Mouse (Mus musculus): ENCODE results near the gene Tbc1d24.
A peak's percentile ranks its signal among the peaks of the same experiment; 100 is the strongest.

The Tbc1d24 gene

GRCm38 (mm10) chr17:24209916-24210240 lies 4.5 kb upstream of the Tbc1d24 start:
- DNase-seq (ENCODE audit: inconsistent ontology term) = no peak

- peak; percentile 56 for DNase-seq (ENCODE audit: inconsistent ontology term)
Measured at GRCm38 (mm10) chr17:24209043-24209915, 3.9 kb upstream of the Tbc1d24 start, which contains the start of gene Ntn3. Ntn3 (minus strand) TSS chr17:24209531.

- DNase-seq (ENCODE audit: inconsistent ontology term) = no peak
Measured at GRCm38 (mm10) chr17:24208641-24209042, 3.3 kb upstream of the Tbc1d24 start.

- DNase-seq (ENCODE audit: inconsistent ontology term) = no peak
Measured at GRCm38 (mm10) chr17:24207768-24208640, 2.6 kb upstream of the Tbc1d24 start.

GRCm38 (mm10) chr17:24206451-24207351 lies 1.3 kb upstream of the Tbc1d24 start:
- DNase-seq (ENCODE audit: inconsistent ontology term) = peak; percentile 29

GRCm38 (mm10) chr17:24205908-24206361 lies 573 bp upstream of the Tbc1d24 start:
- DNase-seq (ENCODE audit: inconsistent ontology term) = no peak

GRCm38 (mm10) chr17:24204846-24205245 lies 516 bp downstream of the Tbc1d24 start:
- peak; percentile 9 for DNase-seq (ENCODE audit: inconsistent ontology term)

- DNase-seq (ENCODE audit: inconsistent ontology term) = no peak
Measured at GRCm38 (mm10) chr17:24203611-24204534, 1.5 kb downstream of the Tbc1d24 start.

GRCm38 (mm10) chr17:24203068-24203467 lies 2.3 kb downstream of the Tbc1d24 start:
- DNase-seq (ENCODE audit: inconsistent ontology term) = no peak

GRCm38 (mm10) chr17:24201092-24201491 lies 4.3 kb downstream of the Tbc1d24 start:
- no peak for DNase-seq (ENCODE audit: inconsistent ontology term)

GRCm38 (mm10) chr17:24199741-24200140 lies 5.6 kb downstream of the Tbc1d24 start:
- no peak for DNase-seq (ENCODE audit: inconsistent ontology term)

GRCm38 (mm10) chr17:24199252-24199651 lies 6.1 kb downstream of the Tbc1d24 start:
- DNase-seq (ENCODE audit: inconsistent ontology term) = no peak

- no peak for DNase-seq (ENCODE audit: inconsistent ontology term)
Measured at GRCm38 (mm10) chr17:24197032-24197824, 8.1 kb downstream of the Tbc1d24 start.

- DNase-seq (ENCODE audit: inconsistent ontology term) = no peak
Measured at GRCm38 (mm10) chr17:24195349-24195748, 10.0 kb downstream of the Tbc1d24 start.

GRCm38 (mm10) chr17:24193769-24194168 lies 11.6 kb downstream of the Tbc1d24 start:
- no peak for DNase-seq (ENCODE audit: inconsistent ontology term)

- no peak for DNase-seq (ENCODE audit: inconsistent ontology term)
Measured at GRCm38 (mm10) chr17:24193268-24193667, 12.1 kb downstream of the Tbc1d24 start.

- DNase-seq (ENCODE audit: inconsistent ontology term) = no peak
Measured at GRCm38 (mm10) chr17:24192848-24193247, 12.5 kb downstream of the Tbc1d24 start.

GRCm38 (mm10) chr17:24191481-24191880 lies 13.9 kb downstream of the Tbc1d24 start:
- no peak for DNase-seq (ENCODE audit: inconsistent ontology term)

- DNase-seq (ENCODE audit: inconsistent ontology term) = no peak
Measured at GRCm38 (mm10) chr17:24190934-24191333, 14.4 kb downstream of the Tbc1d24 start.

GRCm38 (mm10) chr17:24174259-24174658 lies 31.1 kb downstream of the Tbc1d24 start:
- no peak for DNase-seq (ENCODE audit: inconsistent ontology term)

Data from Muller cell, postnatal 12 days (primary cell).